Mouse (Mus musculus): ENCODE measurements around the gene Pramef17. TPM values are rescaled to one million over a fixed set of nuclear protein-coding genes. Genes with fewer than 3 reads are reported as not detected.
"Not testable (repeated sequence)": the region's sequence is repeated elsewhere in the genome, so short reads cannot be mapped to it uniquely, and the experiment has no call there.

The Pramef17 gene
- not detected for total RNA-seq (2021)

DNA sequence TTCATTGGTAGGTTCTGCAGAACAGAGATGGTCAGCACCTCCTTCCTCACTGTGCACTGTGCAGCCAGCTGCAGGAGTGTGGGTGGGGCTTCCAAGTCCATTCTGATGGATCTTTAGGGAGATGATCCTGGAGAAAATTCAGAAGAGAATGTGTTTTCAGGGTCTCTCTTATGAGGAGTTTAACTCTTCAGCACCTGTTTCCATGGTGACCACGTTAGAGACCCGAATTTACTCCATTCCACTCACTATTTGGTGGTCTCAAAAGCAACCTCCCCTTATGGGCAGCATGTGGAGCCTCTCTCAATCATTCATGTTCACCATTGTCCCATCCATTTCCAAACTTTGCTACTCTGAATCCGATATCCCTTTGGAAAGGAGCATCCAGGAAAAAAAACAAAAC lies at the start of gene Pramef17:
Gene Pramef17 (minus strand): TSS at position 101 of the 400 bp plus-strand sequence.
- DNase-seq (ENCODE audit: extremely low spot score in 1 of 2, low spot score in 1 of 2): not testable (repeated sequence)

DNA sequence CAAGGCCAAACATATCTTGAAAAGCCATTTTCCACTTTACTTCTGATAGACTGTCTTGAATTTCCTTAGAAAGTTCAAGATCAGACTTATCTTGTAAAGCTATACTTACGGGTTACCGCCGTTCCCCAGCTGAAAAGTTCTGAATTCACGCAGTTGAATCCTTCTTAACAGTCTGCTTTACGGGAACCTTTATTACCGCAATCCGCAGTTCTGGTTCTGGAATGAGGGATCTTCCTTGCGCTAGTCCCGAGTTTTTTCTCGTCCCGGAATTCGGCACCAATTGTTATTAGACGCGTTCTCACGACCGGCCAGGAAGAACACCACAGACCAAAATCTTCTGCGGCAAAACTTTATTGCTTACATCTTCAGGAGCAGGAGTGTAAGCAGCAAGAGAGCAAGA lies 6.0 kb downstream of the Pramef17 start:
- peak; percentile 36 for DNase-seq (ENCODE audit: extremely low spot score in 1 of 2, low spot score in 1 of 2)

DNA sequence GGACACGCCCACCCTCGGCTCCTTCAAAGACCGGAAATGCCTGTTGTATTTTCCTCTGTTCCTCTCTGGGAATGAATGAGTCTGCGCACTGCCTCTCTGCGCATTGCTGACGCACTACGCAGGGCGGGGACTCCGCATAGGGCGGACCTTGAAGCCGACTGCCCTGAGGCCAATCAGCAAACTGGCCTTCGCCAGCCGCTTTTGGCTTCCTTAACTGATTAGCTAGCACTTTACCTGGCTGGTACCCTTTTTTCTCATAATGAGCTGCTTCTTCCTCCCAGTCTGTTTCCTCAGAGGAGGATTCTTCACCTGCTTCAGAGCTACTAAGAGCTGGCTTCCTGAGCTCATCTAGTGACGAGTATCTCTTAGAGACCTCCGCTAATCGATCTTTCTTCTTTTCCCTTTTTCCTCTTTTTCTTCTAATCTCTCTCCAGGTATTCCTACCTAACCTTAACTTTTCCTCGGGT lies 6.7 kb downstream of the Pramef17 start:
- peak; percentile 4 to 39 for DNase-seq (ENCODE audit: extremely low spot score in 1 of 2, low spot score in 1 of 2)

DNA sequence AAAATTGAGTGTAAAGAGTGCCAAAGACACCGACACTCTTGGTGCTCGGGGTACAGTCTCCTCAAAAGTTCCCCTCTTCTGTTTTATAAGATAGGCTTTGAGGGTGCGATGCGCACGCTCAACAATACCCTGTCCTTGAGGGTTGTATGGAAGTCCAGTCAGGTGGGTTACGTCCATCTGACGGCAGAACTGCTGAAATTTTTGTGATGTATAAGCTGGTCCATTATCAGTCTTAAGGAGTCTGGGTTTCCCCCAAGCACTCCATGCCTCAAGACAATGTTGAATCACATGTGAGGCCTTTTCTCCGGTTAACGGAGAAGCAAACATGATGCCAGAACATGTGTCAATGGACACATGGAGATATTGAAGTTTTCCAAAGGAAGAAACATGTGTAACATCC lies 8.4 kb downstream of the Pramef17 start:
- peak; percentile 2 to 19 for DNase-seq (ENCODE audit: extremely low spot score in 1 of 2, low spot score in 1 of 2)

DNA sequence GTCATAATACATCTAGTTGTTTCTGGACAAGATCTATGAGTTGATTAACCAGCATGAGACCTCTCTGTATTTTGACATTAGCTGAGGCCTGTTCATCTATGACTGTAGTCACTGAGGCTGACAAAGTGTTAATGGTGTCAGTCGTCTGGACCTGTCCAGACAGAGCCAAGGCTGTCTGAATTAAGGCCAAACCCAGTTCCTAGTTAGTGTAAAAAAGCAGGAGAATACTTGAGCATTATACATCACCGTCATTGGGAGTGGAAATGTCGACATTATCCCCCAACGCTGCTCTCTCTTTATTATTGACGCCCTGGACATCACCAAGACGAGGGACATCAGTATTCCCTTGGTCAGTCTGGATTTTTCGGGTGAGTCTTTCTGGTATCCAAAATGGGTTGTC lies 9.0 kb downstream of the Pramef17 start:
- peak; percentile 2 to 6 for DNase-seq (ENCODE audit: extremely low spot score in 1 of 2, low spot score in 1 of 2)

DNA sequence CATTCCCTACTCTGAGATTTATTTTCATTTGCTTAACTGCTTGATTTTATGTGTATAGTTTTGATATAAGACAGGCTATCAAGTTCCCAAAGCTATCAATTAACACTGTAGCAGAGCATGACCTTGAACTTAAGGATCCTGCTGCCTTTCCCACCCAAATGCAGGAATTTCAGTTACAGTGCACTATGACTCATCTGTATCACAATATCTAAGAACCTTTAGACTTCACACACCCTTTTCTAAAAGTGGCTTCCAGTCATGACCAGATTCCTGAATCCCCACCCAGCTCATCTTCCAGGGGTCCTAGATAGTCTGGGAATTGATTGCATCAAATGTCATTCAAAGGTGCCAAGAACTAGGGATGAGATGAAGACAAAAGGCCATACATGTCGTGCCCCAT lies 10.7 kb downstream of the Pramef17 start:
- not testable (repeated sequence) for DNase-seq (ENCODE audit: extremely low spot score in 1 of 2, low spot score in 1 of 2)

DNA sequence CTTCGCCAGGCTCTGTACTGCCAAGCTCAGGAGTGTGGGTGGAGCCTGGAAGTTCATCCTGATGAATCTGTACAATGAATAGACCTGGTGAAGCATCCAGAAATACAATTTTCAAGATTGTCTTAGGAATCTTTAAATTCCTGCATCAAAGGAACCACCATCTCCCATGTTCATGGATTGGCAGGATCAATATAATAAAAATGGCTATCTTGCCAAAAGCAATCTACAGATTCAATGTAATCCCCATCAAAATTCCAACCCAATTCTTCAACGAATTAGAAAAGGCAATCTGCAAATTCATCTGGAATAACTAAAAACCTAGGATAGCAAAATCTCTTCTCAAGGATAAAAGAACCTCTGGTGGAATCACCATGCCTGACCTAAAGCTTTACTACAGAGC lies 27.3 kb downstream of the Pramef17 start, which contains the start of gene Gm13101:
Gene Gm13101 (minus strand): TSS at position 101 of the 400 bp plus-strand sequence.
- not testable (repeated sequence) for DNase-seq (ENCODE audit: extremely low spot score in 1 of 2, low spot score in 1 of 2)

DNA sequence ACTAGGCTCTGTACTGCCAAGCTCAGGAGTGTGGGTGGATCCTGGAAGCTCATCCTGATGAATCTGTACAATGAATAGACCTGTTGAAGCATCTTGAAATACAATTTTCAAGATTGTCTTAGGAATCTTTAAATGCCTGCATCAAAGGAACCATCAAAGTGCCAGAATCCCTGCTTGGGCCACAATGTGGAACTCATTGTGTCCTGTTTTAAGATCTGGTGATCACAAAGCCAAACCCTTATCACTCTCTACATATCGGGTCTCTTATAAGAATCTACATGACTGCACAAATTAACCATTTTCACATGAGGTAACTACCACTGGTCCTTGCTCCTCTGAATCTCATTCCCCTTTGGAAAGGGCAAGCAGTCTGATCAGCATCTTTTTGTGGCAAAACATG lies 43.3 kb downstream of the Pramef17 start, which contains the start of gene Pramef25:
Gene Pramef25 (minus strand): TSS at position 101 of the 400 bp plus-strand sequence.
- DNase-seq (ENCODE audit: extremely low spot score in 1 of 2, low spot score in 1 of 2): not testable (repeated sequence)

Other genes with a start within 250 kb of the Pramef17 start
- gene Gm13023, start 205.0 kb downstream of the Pramef17 start, total RNA-seq (2021): not detected
- not detected for gene Gm13084, start 178.3 kb downstream of the Pramef17 start, total RNA-seq (2021)
- not detected for gene Gm13103, start 147.9 kb downstream of the Pramef17 start, total RNA-seq (2021)
- gene Pramef6, start 94.0 kb downstream of the Pramef17 start, total RNA-seq (2021): not detected
- gene Pramef25, start 43.4 kb downstream of the Pramef17 start, total RNA-seq (2021): not detected
- gene Gm13101, start 27.4 kb downstream of the Pramef17 start, total RNA-seq (2021): not detected
- gene Pramel4, start 64.8 kb upstream of the Pramef17 start, total RNA-seq (2021): not detected
- gene Gm13102, start 112.1 kb upstream of the Pramef17 start, total RNA-seq (2021): not detected
- gene Oog3, start 168.3 kb upstream of the Pramef17 start, total RNA-seq (2021): not detected
- not detected for gene Oog2, start 196.3 kb upstream of the Pramef17 start, total RNA-seq (2021)
- gene C87977, start 218.9 kb upstream of the Pramef17 start, total RNA-seq (2021): not detected

Measured in layer of hippocampus, postnatal 25 days (tissue).